Mouse (Mus musculus) cerebellum, postnatal 4 days (tissue): ENCODE data around the gene Cdhr4.

ENCODE experiments used
- DNase-seq, 2 experiments: peaks; one replicate each; pipeline ENCODE4 v3.0.0; 2022; ENCODE audit warnings: low spot score in 2 of 2, mixed read lengths in 1 of 2

Cdhr4 gene

DNA sequence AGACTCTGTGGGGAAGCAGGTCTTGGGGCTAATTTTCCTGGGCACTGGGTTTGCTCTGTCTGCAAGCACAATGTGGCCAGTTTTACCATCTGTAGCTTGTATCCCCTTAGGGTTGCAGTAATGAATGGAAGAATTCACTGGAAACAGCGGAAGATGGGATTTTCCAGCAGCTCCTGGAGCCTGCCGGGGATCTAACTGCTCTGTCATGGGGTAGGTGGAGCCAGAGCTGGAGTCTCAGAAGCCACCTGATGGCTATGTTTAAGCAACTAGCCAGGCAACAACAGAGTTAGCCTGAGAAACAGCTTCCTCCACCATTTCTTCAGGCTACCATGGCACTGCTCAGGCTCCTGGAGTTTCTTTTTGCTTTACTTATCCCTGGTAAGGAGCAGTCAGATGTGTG lies at the start of gene Cdhr4:
Gene Cdhr4, plus strand, starts transcription at position 301 of the 400 bp plus-strand sequence.
- DNase-seq = no peak

DNA sequence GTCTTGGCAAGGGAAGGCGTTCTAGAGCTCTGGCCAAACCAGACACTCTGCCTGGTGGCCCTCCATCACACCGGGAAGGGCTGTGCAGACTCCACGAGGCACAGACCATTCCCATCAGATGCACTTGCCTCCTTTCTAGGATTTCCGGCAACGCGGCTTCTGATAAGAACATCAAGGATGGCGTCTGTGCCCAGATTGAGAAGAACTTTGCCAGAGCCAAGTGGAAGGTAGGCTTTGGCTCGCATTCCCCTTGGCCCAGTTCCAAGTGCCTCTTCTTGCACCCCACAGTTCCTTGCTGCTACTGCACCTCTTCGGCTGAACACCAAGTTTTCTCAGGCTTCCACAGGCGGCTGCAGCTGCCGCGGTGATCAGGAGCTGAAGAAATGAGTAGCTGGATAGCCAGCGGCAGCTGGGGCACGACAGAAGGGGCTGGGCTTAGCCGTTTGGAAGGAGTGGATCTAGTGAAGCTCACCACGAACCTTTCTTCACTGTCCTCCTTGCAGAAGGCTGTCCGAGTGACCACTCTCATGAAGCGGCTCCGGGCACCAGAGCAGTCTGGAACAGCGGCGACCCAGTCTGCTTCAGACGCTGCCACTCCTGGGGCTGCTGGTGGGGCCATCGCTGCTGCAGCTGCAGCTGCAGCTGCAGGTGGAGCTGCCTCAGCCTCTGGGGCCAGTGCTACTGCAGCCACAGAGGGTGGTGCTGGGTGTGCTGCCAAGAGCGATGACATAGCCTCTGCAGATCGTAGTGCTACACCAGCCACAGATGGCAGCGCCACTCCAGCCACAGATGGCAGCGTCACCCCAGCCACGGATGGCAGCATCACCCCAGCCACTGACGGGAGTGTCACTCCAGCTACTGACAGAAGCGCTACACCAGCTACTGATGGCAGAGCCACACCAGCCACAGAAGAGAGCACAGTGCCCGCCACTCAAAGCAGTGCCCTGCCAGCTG lies 44.8 kb upstream of the Cdhr4 start:
- peak in 1 of 2 experiments; percentile 44 for DNase-seq

DNA sequence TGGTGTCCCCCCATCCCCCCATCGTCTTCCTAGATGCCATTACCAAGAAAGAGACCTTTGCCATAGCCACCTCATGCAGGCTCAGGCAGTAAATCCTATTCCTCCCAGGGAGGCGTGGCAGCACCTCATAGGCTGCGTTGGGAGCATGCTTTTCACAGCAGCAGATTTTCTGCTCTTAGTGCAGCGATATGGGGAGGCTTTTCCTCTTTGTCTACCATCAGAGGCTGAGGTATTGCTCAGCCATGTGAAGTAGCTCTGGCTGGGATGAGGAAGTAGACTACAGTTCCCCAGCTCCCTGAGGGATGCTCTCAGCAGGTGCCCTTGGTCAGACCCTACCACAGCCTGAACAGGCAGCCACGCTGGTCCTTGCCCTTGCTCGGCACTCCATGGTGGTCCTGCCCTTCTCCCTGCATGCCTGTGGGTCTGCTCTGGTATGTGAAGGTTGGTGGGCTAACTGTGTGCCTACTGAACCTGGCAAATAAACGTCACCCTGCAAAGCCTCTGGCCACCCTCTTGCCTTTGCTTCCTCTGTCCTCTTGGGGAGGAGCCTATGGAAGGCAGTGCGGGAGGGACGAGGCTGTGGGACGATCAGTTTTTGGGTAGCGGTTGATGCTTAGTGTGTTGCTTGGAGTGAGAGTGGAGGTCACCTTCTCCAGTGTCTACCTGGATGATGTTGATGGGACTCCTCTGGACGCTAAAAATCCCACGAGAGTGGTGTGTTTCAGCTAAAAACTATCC lies 42.9 kb upstream of the Cdhr4 start:
- DNase-seq = no peak

DNA sequence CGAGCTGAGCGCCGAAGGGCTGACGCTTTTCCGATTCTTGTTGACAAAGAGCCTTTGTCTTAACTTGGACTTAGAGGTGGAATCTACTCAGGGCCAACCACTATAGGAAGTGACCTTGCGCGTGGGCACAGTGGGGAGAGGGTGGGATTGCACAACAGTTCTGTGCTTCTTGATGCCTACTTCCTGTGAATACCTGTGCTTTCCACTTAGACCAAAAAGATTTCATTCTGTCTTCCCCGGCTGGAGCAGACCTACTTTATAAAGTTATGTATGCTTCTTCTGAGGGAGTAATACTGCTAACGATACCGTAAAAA lies 42.4 kb upstream of the Cdhr4 start, which contains the start of gene Traip:
Gene Traip, plus strand, starts transcription at position 215 of the 314 bp plus-strand sequence.
- DNase-seq = no peak

DNA sequence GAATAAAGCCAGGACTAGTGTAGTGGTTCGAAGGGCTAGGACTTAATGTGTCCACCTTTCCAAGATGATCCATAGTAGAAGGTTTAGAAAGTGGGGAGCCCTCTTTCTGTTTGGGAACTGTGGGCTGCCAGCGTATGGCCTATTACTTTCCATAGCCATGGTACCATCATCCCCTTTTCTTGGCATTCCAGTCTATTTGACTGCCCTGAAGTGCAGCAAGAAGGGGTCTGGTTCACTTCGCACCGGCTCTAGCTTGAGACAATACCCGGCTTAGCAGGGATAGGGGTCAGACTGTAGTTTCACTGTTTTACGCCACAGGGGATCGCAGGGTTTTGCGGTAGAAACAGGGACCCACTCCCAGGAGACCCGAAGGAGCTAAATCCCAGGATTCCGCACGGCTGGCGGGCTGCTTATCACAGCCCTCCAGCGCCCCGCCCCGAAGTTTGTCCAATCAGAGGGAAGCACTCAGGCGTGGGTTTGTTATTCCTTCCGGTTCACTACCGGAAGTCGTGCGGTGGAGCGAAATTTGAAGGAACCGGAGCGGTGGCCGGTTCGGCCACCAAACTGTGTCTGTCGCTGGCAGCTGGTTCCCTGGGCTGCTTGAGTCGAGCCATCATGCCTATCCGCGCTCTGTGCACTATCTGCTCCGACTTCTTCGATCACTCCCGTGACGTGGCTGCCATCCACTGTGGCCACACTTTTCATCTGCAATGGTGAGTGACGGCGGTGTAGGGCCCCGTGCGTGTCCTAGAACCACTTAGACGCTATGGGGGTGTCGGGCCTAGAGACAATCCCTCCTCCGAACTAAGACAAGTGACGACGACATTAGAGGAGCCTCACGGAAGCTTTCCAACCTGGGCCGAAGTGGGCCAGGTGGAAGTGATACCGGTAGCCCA lies 41.6 kb upstream of the Cdhr4 start:
- peak; percentile 74 to 88 for DNase-seq

DNA sequence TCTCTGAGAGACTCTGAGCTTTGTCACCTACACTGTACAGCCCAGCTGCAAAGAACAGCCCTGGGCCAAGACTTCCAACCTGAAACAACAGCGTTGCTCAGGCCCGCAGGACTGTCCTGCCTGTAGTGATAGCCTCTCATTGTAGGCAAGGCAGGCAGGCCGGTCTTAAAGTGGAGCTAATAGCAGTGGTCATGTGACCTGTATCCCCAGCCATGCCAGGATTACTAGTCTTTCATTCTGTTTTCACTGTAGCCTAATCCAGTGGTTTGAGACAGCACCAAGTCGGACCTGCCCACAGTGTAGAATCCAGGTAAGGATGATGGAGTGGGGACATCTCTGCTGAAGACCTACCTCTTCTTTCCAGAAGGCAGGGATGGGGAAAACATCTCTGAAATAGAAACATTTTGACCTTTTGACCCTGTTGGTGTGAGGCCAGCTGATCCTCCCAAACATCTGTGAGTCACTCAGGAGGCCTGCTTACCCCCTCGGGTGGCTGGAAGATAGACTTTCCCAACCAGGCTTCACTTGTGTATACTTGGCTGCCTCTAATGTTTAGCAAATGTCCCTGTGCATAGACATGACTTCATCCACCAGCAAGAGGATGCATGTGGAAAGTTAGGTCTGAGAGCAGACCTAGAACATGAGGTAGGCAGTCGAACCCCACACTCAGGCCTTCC lies 36.5 kb upstream of the Cdhr4 start:
- no peak for DNase-seq

DNA sequence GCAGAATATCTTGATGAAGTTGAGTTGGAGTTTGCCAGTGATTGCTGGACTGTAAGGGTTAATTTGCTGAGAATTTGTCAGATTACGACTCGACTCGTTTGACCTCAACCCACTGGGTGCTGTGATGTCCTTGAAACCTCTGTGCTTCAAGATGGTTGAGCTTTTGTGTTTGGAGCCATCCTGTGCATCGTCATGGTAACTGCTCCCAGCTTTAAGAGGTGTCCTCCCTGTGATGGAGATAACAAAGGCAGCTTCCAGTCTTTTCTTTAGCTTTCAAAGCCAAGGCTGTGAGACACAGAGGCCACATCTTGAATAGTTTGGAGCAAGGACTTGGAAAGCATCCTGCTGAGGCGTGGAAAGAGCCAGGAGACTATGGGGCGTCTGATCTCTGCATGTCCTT lies 35.2 kb upstream of the Cdhr4 start:
- DNase-seq = no peak

DNA sequence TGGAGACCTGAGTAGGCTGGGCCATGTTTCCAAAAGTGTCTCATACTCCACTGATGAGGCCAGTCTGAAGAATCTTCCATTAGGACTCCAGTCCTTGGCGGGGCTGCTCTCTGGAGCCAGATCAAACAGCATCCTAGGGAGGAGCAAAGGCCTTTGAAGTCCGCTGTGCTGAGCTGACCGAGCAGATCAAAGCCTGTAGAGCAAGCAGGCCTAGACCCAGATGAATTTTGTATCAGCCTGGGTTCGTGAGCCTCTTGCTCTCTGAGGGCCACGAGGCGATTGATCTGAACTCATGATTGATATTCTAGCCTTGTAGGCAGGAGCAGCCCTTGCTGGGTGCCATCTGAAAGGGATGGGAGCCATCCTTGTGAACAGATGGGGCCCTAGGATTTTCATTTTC lies 32.4 kb upstream of the Cdhr4 start:
- no peak for DNase-seq

DNA sequence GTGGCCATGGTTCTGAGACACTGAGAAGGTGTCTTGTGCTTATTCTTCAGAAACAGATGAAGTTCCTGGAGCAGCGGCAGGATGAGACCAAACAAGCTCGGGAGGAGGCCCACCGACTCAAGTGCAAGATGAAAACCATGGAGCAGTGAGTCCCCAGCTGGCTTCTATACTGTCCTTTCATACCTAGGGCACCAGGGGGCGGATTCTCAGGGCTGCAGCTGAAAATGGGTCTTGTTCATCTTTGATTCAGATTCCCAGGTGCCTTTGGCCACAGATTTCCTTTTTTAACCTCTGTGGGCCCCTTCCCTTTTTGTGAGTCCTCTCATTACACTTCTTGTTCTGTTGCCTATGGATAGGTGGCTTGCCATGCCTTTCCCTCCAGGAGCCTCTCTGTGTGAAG lies 31.4 kb upstream of the Cdhr4 start:
- DNase-seq = no peak

DNA sequence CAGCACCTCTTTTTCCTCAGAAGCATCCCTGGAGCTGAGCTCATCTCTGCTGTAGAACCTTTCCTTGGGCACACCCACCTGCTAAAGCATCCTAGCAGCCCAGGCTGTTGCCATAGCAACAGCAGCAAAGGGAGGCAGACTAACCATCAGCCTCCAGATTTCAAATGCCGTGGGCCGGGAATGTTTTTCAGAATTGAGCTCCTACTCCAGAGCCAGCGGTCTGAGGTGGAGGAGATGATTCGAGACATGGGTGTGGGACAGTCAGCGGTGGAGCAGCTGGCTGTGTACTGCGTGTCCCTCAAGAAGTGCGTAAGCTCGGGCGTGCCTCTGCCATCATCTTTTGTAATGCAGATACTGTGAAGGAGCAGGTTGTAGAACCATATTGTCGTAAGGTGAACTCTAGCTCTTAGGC lies 30.9 kb upstream of the Cdhr4 start:
- DNase-seq = no peak

DNA sequence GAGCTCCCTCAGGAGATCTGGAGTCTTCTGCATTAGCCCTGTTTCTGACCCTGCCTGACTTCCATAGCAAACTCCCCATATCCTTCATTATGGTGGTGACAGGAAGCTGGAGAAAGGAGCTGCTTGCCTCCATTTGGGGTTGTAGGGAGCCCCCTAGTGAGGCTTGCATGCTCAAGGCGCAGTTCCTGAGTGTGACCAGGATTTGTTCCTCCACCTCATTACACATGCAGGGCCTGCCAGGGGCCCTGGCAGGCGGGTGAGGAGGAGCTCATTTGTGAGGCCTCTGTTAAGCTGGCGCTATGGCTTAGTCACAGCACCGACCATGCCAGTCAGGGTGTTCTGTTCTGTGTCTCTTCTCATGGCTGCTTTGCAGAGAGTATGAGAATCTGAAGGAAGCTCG lies 30.4 kb upstream of the Cdhr4 start:
- no peak for DNase-seq

DNA sequence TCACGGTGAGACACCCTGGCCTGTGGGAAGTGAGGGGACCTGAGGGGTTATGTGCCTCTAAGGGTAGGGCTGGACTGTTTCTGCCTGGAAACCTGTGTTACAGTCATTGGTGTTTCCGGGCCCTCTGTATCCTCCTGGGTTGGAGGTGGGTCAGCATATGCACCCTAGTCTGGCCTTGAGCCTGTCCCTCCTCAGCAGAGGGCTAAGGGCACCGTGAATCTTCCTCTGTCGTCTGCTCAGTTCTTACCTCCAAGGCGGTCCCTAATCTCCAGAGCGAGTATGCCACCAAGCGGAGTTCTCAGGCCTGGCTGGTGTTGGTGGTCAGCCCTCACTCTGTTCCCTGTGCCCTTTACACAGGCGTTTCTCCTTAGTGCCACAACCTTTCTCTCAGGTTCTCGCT lies 29.4 kb upstream of the Cdhr4 start:
- no peak for DNase-seq

DNA sequence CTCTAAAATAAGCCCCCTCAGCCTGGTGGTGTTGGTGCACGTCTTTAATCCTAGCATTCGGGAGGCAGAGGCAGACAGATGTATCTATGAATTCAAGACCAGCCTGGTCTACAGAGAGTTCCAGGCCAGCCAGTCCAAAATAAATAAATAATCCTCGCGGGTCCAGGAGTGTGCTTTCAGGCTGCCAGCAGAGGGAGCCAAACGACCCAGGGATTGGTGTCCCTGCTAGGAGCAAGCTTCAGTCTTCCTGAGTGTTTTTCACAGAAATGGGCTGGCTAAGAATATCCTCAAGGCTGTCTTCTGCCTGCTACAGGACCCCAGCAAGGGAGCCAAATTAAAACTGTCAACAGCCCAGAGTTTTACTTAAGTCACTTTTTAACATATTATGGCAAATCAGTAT lies 28.6 kb upstream of the Cdhr4 start:
- peak; percentile 65 to 83 for DNase-seq

DNA sequence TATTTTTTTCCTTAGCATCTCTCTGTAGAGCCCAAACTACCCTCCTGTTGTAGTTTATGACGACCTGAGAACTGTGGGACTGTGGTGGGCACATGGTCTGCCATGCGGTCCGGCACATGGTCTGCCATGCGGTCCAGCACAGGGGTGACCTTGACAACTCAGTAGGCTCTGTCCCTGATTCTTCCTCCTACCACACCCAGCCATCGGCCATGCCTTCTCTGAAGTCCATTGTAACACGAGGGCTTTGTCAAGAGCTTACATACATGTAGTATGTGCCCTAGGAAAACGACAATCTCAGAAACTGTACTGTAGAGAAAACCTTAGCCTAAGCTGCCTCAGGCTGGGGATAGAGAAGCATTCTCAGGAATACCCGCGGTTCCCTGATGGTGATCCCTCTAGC lies 27.6 kb upstream of the Cdhr4 start:
- no peak for DNase-seq

DNA sequence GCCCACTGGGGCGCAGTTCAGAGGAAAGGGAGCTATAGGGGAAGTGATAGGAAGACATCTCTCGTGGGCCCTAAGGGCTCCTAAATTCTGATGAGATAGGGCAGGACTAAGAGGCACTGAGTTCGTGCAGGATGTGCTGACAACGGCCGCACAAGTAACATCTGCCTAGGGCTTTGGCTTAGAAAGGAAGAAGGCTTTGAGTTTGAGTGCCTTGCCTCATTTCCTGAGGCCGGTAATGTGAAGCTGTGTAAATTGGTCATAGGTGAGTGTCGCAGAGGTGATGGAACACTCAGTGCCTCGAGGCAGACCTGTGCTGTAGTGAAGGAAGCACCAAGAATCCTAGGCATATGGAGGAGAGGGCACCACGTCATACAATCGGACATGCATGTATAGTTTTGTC lies 25.6 kb upstream of the Cdhr4 start:
- DNase-seq = no peak

DNA sequence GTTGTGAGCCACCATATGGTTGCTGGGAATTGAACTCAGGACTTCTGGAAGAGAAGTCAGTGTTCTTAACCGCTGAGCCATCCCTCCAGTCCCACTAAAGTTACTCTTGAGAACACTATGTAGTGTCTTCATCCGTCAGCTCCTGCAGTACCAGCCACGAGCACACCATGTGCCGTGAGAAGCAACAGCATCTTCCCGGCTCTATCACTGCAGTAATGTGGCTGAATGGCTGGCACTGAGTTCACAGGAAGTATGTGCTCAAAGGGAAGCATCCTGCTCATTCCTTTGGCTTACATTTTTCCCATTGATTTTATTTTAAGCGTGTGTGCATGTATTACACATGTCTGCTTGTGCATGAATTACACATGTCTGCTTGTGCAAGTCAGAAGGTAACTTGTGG lies 24.9 kb upstream of the Cdhr4 start:
- no peak for DNase-seq

DNA sequence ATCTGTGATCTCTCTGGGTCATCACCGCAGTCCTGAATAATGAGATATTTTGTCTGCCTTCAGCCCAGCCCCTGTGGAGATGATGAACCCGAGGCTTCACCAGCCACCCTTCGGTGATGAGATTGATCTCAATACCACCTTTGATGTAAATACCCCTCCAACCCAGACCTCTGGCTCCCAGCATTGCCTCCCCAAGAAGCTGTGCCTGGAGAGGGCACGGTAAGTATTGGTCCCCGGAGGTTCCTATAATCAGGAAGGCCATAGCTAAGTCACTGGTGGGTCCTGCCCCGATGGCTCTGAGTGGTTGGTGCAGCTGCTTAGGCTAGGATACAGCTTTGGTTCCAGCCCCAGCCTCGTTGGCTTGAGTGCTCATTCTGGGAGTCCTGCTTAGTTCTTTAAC lies 23.8 kb upstream of the Cdhr4 start:
- DNase-seq = no peak

DNA sequence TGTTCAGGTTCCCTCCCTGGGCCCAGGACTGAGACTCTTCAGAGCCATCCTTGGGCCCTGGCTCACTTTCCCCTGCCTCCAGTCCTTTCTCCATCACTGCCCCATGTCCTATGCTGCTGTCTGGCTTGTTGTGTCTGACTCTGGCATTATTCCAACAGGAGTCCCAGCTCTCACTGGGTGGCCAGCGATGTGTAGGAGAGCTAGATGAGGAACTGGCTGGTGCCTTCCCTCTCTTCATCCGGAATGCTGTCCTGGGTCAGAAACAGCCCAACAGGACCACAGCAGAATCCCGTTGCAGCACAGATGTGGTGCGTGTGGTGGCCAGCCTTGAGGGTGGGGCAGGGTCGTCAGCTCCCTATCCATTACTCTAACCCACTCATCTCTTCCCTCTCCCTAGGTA lies 22.0 kb upstream of the Cdhr4 start:
- no peak for DNase-seq

DNA sequence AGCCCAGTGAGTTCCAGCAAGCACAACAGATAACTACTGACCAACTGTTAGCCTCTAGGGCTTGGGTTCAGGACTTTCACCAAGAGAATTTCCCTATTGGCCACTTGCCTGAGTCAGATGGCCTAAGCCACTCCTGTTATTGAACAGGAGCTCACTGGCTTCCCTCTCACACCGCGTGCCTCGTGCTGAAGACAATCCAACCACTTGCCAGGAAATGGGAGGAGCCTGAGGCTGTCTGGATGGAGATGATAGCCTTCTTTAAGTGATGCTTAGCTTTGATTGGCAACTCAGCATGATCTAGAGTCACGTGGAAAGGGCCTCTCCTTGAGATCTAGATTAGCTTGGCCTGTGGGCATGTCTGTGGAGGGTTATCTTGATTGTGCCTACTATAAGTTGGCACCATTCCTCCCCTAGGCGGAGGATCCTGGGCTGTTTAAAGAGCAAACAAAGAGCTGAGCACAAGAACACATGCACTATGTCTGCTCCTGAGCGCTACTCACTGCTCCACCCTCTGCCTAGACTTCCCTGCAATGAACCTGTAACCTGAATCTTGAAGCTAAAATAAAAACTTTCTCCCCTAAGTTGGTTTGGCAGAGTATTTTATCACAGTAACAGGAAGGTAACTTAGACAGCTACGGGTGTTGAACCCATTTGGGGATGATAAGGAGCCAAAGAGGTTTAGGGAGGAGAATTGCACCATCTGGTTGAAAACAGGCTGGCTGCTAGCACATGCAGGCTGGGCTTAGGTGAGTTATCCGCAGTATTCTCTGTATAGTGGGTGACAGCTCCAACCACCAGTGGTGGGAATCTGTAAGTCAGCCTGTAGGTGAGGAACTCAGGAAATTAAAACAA lies 20.4 kb upstream of the Cdhr4 start:
- no peak for DNase-seq

DNA sequence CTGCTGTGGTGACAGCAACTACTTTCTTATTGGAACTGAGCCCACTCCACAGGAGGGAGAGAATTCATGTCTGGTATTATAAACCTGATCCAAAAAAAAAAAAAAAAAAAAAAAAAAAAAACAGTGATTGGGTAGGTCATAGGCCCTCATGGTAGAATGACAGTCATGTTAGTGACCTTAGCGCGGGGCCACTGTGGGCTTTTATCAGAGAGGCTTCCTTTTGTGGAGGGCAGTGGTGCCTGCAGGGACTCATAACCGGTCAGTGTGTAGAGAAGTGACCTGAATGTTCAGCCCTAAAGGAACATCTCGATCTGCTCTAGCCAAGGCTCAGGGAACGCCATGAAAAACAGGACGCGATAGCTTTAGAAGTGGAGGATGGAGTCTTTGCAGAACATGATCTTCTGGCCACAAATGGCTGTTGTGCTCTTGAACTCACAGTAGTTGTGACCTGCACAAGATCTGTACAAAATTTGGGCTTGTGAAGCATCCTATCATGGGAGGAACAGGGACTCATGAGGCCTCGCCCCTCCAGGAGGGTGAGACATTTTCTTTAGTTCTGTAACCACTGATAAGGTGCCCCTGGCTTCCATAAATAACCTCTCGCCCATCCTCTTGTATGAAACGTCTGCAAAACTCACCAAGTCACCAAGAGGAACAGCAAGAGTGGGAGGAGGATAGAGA lies 17.7 kb upstream of the Cdhr4 start:
- no peak for DNase-seq
